Mouse (Mus musculus): Measurements from ENCODE around the gene Unc80. TPM values are rescaled to one million over a fixed set of nuclear protein-coding genes. Genes with fewer than 3 reads are reported as not detected.

The Unc80 gene
- polyA plus RNA-seq (2015; fragmentation: Illumina TruSeq; extraction: RNeasy Lipid Tissue Mini Kit (QIAGEN cat#74804); ENCODE audit: insufficient read depth, low replicate concordance), result 0.03 TPM

GRCm38 (mm10) chr1:66467821-66468703 lies at the start of gene Unc80:
Gene Unc80 (plus strand): TSS chr1:66468367.

GRCm38 (mm10) chr1:66700693-66701575 lies 232.8 kb downstream of the Unc80 start, which contains the start of gene Rpe:
Gene Rpe (plus strand): TSS chr1:66700831.

Other genes with a start within 250 kb of the Unc80 start
- gene Rpe, start 232.5 kb downstream of the Unc80 start, polyA plus RNA-seq (2015; fragmentation: Illumina TruSeq; extraction: RNeasy Lipid Tissue Mini Kit (QIAGEN cat#74804); ENCODE audit: insufficient read depth, low replicate concordance), result 49.0 TPM